Mouse (Mus musculus): ENCODE results near the gene Ptprj.

- TF ChIP-seq CTCF (IDR thresholded peaks at IDR 0.05) (no peak), EP300 (IDR thresholded peaks at IDR 0.05) (no peak)
These were observed 1.3 kb upstream of the Ptprj start for GRCm38 (mm10) chr2:90581796-90582125.

Data from lung, postnatal 0 days (tissue).